Mouse (Mus musculus) neutrophil, adult 5-6 weeks (primary cell): ENCODE results near the gene Mgat4d. TPM values are rescaled to one million over a fixed set of nuclear protein-coding genes. Genes with fewer than 3 reads are reported as not detected.
"Not testable (repeated sequence)": the region's sequence is repeated elsewhere in the genome, so short reads cannot be mapped to it uniquely, and the experiment has no call there.

Experiments
- ATAC-seq: fragments of 151-379, 151-347 bp; 2 replicates; pipeline ENCODE4 v1.8.0; 2017; ENCODE audit warnings: mild to moderate bottlenecking, moderate TSS enrichment; ENCODE audit not compliant: insufficient number of reproducible peaks, poor library complexity, low FRiP score, severe bottlenecking; ENCODE audit errors: extremely low read depth
- total RNA-seq: library from RNA; stranded (forward); fragments of 200-1000 nt; gene quantifications from 2 replicates; pipeline ENCODE4 v1.2.3, GENCODE M21; 2017

The Mgat4d gene
- total RNA-seq = not detected in 2 replicates

DNA sequence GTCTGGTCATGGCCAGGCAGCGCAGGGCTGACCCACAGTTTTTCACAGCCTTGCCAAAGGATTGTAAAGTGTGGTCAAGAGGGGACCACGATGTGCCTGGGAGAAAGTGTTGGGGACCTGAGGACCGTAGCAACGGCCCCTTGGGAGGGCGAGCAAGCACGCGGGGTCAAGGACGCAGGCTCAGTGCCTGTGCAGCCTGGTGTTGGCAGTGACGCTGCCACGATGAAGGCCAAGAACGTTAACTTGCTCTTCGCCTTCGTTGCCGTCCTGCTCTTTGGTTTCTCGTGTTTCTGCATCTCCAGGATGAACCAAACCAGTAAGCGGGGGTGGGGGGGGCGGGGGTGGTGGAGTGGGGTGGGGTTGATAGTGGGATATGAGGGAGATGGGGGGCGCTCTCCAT, at the start of gene Mgat4d:
Gene Mgat4d (plus strand): TSS at position 209 of the 400 bp plus-strand sequence.
- ATAC-seq = no peak

- ATAC-seq = no peak
Observed at GRCm38 (mm10) chr8:83300135-83300534, 48.1 kb upstream of the Mgat4d start.

DNA sequence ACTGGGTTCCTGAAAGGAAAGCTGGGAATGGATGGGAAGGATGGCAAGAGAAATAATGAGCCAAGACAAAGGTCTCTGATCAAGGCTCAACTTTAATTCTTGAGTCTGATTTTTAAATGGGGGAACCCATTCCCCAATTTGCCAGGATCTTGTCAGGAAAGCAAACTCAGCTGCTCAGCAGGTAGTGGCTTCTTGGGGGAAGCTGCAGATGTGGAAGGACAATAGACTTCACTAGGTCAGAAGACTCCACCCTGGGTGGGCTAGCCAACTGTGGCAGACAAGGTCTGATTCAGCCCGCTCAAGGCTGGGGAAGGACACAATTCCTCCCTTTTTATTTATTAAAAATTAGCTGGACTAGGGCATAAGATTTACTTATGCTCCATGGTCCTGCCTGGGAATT, 43.3 kb upstream of the Mgat4d start:
- no peak for ATAC-seq

GRCm38 (mm10) chr8:83309836-83310235, 38.4 kb upstream of the Mgat4d start:
- no peak for ATAC-seq

- not testable (repeated sequence) for ATAC-seq
Observed at GRCm38 (mm10) chr8:83315084-83315483, 33.2 kb upstream of the Mgat4d start.

- ATAC-seq = no peak
Observed at GRCm38 (mm10) chr8:83315691-83316090, 32.6 kb upstream of the Mgat4d start.

GRCm38 (mm10) chr8:83320543-83320942, 27.7 kb upstream of the Mgat4d start:
- no peak for ATAC-seq

DNA sequence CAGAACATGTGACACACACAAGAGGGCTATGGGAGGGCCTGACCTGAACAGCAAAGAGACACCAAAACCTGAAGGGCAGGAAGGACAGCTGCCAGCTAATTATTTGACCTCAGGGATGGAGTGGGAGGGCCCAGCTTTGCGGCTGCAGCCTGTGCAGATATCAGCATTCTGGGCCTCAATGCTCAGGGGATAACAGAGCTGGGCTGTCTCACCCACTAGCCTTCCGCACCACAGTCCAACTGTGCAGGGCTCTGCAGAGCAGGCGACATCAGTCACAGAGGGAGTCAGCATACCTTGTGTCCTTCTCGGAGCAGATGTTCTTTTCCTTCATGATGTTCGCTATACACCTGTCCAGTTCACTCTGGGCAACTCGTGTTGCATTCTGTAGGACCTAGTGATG, 25.9 kb upstream of the Mgat4d start:
- no peak for ATAC-seq

DNA sequence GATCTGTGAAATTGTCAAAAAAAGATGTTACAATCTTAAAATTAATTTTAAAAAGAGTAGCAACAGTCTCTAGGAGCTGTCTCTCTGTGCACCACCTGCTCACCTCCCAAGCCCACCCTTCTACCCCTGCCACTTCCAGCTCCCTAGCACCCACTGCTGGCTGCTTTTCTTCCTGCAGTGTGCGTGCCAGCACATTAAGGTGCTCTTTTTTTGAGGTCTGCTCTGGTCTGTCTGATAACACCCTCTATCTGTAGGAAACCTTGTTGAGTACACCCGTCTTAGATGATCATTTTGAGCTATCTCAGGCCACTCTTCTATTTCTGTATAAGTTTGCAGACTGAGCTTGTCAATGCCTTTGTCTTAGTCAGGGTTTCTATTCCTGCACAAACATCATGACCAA, 25.2 kb upstream of the Mgat4d start:
- no peak for ATAC-seq

GRCm38 (mm10) chr8:83327889-83328288, 20.4 kb upstream of the Mgat4d start:
- ATAC-seq = no peak

- no peak for ATAC-seq
Observed at GRCm38 (mm10) chr8:83331567-83331898, 16.7 kb upstream of the Mgat4d start.

- peak; percentile 100 for ATAC-seq
Observed at GRCm38 (mm10) chr8:83331899-83332697, 16.2 kb upstream of the Mgat4d start, which contains the start of gene Elmod2. TSS of gene Elmod2 (minus strand) at chr8:83332486.

- ATAC-seq = no peak
Observed at GRCm38 (mm10) chr8:83332864-83333263, 15.4 kb upstream of the Mgat4d start.

DNA sequence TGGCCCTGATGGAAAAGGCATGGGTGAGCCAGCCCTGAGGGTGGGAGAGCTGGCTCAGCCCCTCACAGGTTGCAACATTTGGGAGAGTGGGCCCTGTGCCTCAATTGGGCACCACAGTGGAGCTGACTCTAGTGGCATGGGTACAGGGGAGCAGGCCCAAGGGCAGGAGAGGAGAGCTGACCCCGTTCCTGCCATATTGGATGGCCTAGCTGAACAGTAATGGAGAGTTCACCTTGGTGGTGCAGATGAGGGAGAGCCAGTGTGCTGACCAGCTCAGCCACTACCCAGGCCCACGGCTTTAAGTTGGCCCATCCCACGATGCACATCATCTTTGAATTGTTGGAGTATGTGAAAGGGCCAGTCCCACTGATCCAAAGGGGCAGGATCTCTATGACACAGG, 6.2 kb upstream of the Mgat4d start:
- no peak for ATAC-seq

GRCm38 (mm10) chr8:83342693-83343092, 5.6 kb upstream of the Mgat4d start:
- no peak for ATAC-seq

- no peak for ATAC-seq
Observed at GRCm38 (mm10) chr8:83351315-83351714, 3.0 kb downstream of the Mgat4d start.

GRCm38 (mm10) chr8:83363156-83363769, 15.0 kb downstream of the Mgat4d start:
- no peak for ATAC-seq

DNA sequence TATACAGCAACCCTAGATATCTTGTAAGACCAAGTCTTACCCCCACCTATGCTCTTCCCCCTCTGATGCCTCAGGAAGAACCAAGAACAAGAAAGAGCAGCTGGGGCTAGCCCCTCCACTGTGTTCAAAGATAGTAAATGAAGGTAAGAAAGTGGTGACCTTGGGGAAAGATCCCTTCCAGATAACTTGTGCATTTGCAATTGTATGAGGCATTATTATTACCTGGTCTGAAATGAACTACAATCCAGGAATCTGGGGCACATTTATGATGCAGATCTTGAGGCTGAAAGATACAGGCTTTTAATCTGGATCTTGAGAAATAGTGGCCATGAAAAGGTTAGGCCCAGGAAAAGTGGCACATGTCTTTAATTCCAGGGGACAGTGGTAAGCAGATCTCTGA, 29.0 kb downstream of the Mgat4d start:
- ATAC-seq = no peak

DNA sequence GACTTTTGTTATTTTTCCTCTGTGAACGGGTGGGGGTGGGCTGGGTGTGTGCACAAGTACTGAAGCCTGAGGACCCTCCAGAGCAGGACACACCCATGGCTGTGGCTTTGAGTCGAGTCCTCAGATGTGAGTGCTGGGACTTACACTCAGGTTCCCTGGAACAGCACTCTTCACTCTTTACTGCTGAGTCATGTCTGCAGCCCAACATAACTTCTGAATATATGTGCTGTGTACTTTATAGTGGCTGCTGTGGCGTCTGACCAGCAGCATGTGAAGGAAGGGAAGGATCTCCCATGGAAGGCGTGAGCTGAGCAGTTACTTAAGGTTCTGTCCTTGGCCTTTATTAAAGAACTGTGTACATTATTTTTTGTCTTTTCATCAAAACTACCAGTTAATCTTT, 31.9 kb downstream of the Mgat4d start:
- no peak for ATAC-seq

DNA sequence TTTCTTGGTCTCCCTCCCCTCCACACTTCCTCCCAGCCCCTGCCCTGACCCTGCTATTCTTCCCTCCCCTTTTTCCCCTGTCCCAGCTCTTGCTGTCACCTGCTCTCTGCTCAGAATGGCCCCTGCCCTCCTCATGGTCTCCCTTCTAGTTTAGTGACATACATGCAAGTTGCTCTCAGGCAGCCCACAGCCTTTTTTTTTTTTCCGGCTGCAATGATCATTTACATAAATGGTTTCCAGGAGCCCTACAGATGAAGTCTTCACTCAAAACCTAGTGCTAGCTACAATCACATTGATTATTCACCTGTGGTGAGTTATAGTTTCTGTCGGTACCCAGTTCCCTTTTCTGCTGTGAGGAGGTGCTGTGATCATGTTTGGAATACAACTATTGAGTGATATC, 32.7 kb downstream of the Mgat4d start:
- no peak for ATAC-seq

DNA sequence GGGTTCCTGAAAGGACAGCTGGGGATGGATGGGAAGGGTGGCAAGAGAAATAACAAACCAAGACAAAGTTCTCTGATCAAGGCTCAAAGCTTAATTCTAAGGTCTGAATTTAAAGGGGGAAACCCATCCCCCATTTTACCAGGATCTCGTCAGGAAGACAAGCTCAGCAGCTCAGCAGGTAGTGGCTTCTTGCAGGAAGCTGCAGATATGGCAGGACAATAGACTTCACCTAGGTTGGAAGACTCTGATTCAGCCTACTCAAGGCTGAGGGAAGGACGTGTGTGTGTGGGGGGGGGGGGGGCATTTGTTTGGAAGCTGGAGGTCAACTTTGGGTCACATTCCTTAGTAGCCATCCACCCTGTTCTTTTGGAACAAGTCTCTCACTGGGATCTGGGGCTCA, 34.6 kb downstream of the Mgat4d start:
- no peak for ATAC-seq
